ENCODE assay signal across 22 mouse cellular contexts in the genomic region with DNA sequence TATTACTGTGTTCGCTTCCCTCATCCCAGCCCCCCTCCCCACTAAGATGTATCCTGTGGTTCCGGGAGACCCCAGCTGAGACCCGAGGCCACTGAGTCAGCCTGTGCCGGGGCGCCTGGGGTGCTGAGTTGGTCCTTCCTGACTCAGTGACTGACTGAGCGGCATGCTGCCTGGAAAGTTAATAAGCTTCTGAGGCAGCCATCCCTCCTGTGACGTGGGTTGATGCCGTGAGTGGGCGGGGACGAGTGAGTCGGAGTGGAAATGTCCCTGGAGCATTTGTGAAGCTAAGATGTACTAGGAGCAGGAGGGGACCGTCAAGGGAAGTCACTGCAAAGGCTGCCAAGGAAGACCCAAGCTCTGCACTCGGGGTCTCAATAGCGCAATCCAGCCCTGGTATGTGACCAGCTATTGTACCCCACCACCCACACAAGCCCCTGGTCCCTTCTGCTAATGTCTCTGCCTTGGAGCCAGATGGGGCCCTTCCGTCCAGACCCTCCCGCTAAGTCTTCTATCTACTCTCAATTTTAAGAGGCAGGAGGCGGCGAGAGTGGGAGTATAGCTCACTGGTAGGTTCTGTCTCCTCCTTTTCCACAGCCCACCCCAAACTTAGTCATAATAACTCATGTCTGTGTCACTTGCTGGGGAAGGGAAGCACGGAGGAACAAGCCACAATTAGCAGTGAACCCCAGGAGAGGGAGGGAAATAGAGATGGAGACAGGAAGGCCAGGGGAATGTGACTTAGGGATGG. TPM values are rescaled to one million over a fixed set of nuclear protein-coding genes. Genes with fewer than 3 reads are reported as not detected.
DNase-seq lines count a peak whose midpoint lies in the region; ATAC-seq lines count a peak whose summit lies in the region.
"Had no signal": no experiment of that assay in that cellular context is flagged by ENCODE, and none has a peak within 500 bp of the region (broad histone marks: within the 10 kb centered on the region; RNA-seq: fewer than 3 reads in every experiment).

No protein-coding gene starts in this region.

- no peak for ATAC-seq in kidney, embryonic 14.5 days (ENCODE audit: low FRiP score, low TSS enrichment)
- no peak for ATAC-seq in forebrain, embryonic 14.5 days
- ATAC-seq: activated CD4-positive, CD25-positive, alpha-beta regulatory T cell, adult 4 months; forebrain, embryonic 13.5 days had no signal

- no peak overlapping the region for H3K27ac ChIP-seq in kidney, embryonic 14.5 days (ENCODE audit: low read depth, low read length)
- no peak overlapping the region for H3K27ac ChIP-seq in forebrain, embryonic 14.5 days (ENCODE audit: low read depth, low read length)
- H3K27ac ChIP-seq: forebrain, embryonic 13.5 days; limb, embryonic 15.5 days; neural tube, embryonic 15.5 days; stomach, embryonic 15.5 days had no signal

- no peak overlapping the region for H3K4me2 ChIP-seq in kidney, embryonic 14.5 days (replicated peaks; ENCODE audit: low read depth, low read length)
- H3K4me2 ChIP-seq in forebrain, embryonic 14.5 days (ENCODE audit: low read length): no peak overlapping the region
- H3K4me2 ChIP-seq: forebrain, embryonic 13.5 days; heart, embryonic 11.5 days; limb, embryonic 15.5 days; lung, embryonic 14.5 days; neural tube, embryonic 15.5 days; stomach, embryonic 15.5 days had no signal

- H3K9ac ChIP-seq in kidney, embryonic 14.5 days (ENCODE audit: low read depth, low read length): no peak overlapping the region
- H3K9ac ChIP-seq in forebrain, embryonic 14.5 days (ENCODE audit: low read length): no peak overlapping the region
- H3K9ac ChIP-seq: forebrain, embryonic 13.5 days; limb, embryonic 15.5 days; lung, embryonic 14.5 days; neural tube, embryonic 15.5 days; stomach, embryonic 15.5 days had no signal

- H3K27me3 ChIP-seq in kidney, embryonic 14.5 days (ENCODE audit: control insufficient read depth, insufficient read depth, low read length): 0 out of 2 replicates have a peak, but pooled peaks cover 2% of the 10 kb centered on the region
- no peaks in the 10 kb centered on the region for H3K27me3 ChIP-seq in forebrain, embryonic 14.5 days (replicated peaks; ENCODE audit: control insufficient read depth, insufficient read depth, low read length)
- H3K27me3 ChIP-seq: forebrain, embryonic 13.5 days; limb, embryonic 15.5 days; neural tube, embryonic 15.5 days; stomach, embryonic 15.5 days had no signal

- 0 out of 2 replicates have a peak, but pooled peaks cover 6% of the 10 kb centered on the region for H3K4me1 ChIP-seq in kidney, embryonic 14.5 days (ENCODE audit: control insufficient read depth, insufficient read depth, low read length)
- no peaks in the 10 kb centered on the region for H3K4me1 ChIP-seq in forebrain, embryonic 14.5 days (ENCODE audit: control insufficient read depth, insufficient read depth, low read length)
- H3K4me1 ChIP-seq: forebrain, embryonic 13.5 days; neural tube, embryonic 15.5 days had no signal

- peak; percentile 23 to 45 for DNase-seq in kidney, postnatal 4 days
- DNase-seq in frontal cortex, adult 2 months (ENCODE audit: extremely low spot score in 1 of 2, low spot score in 1 of 2): peak; percentile 68 to 86
- peak; percentile 58 to 80 for DNase-seq in left cerebral cortex, adult 8-10 months (ENCODE audit: low spot score in 2 of 2)
- peak; percentile 80 for DNase-seq in right cerebral cortex, postnatal 36 days (ENCODE audit: low spot score in 2 of 2)
- DNase-seq in forebrain, embryonic 14.5 days (ENCODE audit: low spot score): no peak
- DNase-seq in gastrocnemius, postnatal 10 days: no peak
- DNase-seq: cerebellum, adult 11 months; gastrocnemius, postnatal 14 days; heart, postnatal 4 days; kidney, postnatal 36 days; lung, embryonic 14.5 days; thymus, postnatal 4 days had no signal

- H3K36me3 ChIP-seq in kidney, embryonic 14.5 days (ENCODE audit: control insufficient read depth, insufficient read depth, low read length): no peaks in the 10 kb centered on the region
- H3K36me3 ChIP-seq in forebrain, embryonic 14.5 days (ENCODE audit: control insufficient read depth, insufficient read depth, low read length): no peaks in the 10 kb centered on the region
- H3K36me3 ChIP-seq: limb, embryonic 15.5 days; neural tube, embryonic 15.5 days; stomach, embryonic 15.5 days had no signal

- H3K4me3 ChIP-seq in kidney, embryonic 14.5 days (ENCODE audit: low read length): no peak overlapping the region
- H3K4me3 ChIP-seq in forebrain, embryonic 14.5 days (ENCODE audit: low read depth, low read length): no peak overlapping the region
- H3K4me3 ChIP-seq: forebrain, embryonic 13.5 days; limb, embryonic 15.5 days; neural tube, embryonic 15.5 days; stomach, embryonic 15.5 days had no signal

- 73% methylated on average over 19 of the region's 19 CpGs for WGBS in kidney, embryonic 14.5 days
- 91% methylated on average over 19 of the region's 19 CpGs for WGBS in forebrain, embryonic 14.5 days

- no peaks in the 10 kb centered on the region for H3K9me3 ChIP-seq in kidney, embryonic 14.5 days (ENCODE audit: control insufficient read depth, low read length)
- no peaks in the 10 kb centered on the region for H3K9me3 ChIP-seq in forebrain, embryonic 14.5 days (replicated peaks; ENCODE audit: control insufficient read depth, low read length)
- H3K9me3 ChIP-seq: forebrain, embryonic 13.5 days; limb, embryonic 15.5 days; neural tube, embryonic 15.5 days; stomach, embryonic 15.5 days had no signal

RNA-seq across cellular contexts. Expression of gene Mchr1, which starts 18.2 kb away (rescaled TPM):
- polyA plus RNA-seq in kidney, embryonic 14.5 days (2014; fragmentation: Nextera tagmentation; extraction: Ambion mirVana): 0.71 and 1.0 TPM in 2 replicates
- polyA plus RNA-seq in frontal cortex, adult 2 months (2012; rRNA removed): 17.4 and 20.1 TPM in 2 replicates
- total RNA-seq in left cerebral cortex, adult 8-10 months (2022): 10 to 100 TPM; 23.9 to 29.4 (median 27.6) TPM
- 1.4 and 1.8 TPM in 2 replicates for polyA plus RNA-seq in forebrain, embryonic 14.5 days (2014; fragmentation: Nextera tagmentation; extraction: Ambion mirVana)
- total RNA-seq in gastrocnemius, postnatal 10 days (2021): 1 to 10 TPM; 1.9 TPM
- total RNA-seq: heart, postnatal 4 days; megakaryocyte, adult 5-6 weeks; MEL; monocyte, adult 5-6 weeks had no signal
- polyA plus RNA-seq: heart, embryonic 11.5 days had no signal

RNA-seq across cellular contexts. Expression of gene Mrtfa, which starts 26.5 kb away (rescaled TPM):
- polyA plus RNA-seq in kidney, embryonic 14.5 days (2014; fragmentation: Nextera tagmentation; extraction: Ambion mirVana): 23.1 and 28.2 TPM in 2 replicates
- polyA plus RNA-seq in frontal cortex, adult 2 months (2012; rRNA removed): 41.8 and 42.0 TPM in 2 replicates
- 10 to 100 TPM; 64.2 to 70.5 (median 64.9) TPM for total RNA-seq in left cerebral cortex, adult 8-10 months (2022)
- 13.6 and 21.8 TPM in 2 replicates for polyA plus RNA-seq in forebrain, embryonic 14.5 days (2014; fragmentation: Nextera tagmentation; extraction: Ambion mirVana)
- total RNA-seq in gastrocnemius, postnatal 10 days (2021): 10 to 100 TPM; 39.2 to 50.1 TPM

Comparison
In these comparisons a context has a peak if more than half of its experiments do, and no peak if none do; other contexts are left out.
1. DNase-seq: peak in kidney, postnatal 4 days (2 of 2), frontal cortex, adult 2 months (2 of 2), left cerebral cortex, adult 8-10 months (2 of 2) and right cerebral cortex, postnatal 36 days (2 of 2); none in forebrain, embryonic 14.5 days (single experiment) and gastrocnemius, postnatal 10 days (single experiment).